Mouse (Mus musculus): ENCODE results near the gene Trpm3. TPM values are rescaled to one million over a fixed set of nuclear protein-coding genes. Genes with fewer than 3 reads are reported as not detected.

Trpm3 gene
- polyA plus RNA-seq, 1 experiment, result 0.30 TPM

DNA sequence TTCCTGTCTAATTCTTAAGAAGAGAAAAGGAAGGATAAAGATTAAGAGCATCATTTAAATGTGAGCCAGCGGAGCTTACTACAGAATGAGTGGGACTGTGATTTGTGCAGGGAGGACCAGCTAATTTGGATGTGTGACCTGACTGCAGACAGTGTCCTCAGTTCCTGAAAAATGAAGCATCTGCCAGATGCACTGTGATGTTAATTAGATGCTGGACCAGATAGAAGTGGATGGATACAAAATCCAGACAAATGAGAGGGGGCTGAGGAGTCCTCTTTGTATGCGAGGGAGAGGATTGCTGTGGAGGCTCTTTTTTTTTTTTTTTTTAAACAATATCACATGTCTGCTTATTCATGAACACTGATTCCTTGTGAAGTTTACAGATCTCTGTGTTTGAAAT lies 83.7 kb downstream of the Trpm3 start:
- H3K36me3 ChIP-seq (ENCODE audit: control insufficient read depth, insufficient read depth, low read length), result no peaks in the 10 kb centered on the region
- 95% methylated on average over 2 of the region's 2 CpGs for WGBS
- no peaks in the 10 kb centered on the region for H3K27me3 ChIP-seq (ENCODE audit: control insufficient read depth, insufficient read depth, low read length)
- no peak overlapping the region for H3K27ac ChIP-seq (ENCODE audit: control insufficient read depth, insufficient read depth, low read length)
- H3K4me1 ChIP-seq (replicated peaks; ENCODE audit: control insufficient read depth, insufficient read depth, low read length), result no peaks in the 10 kb centered on the region
- H3K4me3 ChIP-seq (ENCODE audit: control insufficient read depth, insufficient read depth, low read length), result no peak overlapping the region
- DNase-seq, result no peak
- TF ChIP-seq POLR2A (IDR thresholded peaks at IDR 0.05; ENCODE audit: control insufficient read depth, extremely low read depth, insufficient read depth, low read length, poor library complexity) (no peak), CTCF (IDR thresholded peaks at IDR 0.05; ENCODE audit: borderline replicate concordance, control insufficient read depth, extremely low read depth, insufficient read depth, low read length, poor library complexity) (no peak)

DNA sequence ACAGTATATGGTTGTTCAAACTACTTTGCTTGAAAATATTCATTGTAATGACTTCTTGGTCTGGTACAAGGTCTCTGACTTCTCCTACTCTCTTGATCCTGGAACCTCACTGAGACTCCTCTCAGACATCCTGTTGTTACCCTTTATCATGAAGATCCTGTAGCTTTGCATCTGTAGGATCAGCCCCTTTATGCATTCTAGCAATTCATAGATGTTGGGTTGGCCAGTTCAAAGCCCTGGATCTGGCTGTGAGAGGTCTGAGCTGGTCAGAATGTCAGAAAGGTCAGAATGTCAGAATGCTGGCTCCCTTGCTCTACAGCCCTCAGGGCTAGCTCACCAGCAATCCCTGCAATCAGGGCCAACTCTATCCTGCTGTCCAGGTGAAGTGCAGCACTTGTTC lies 95.3 kb downstream of the Trpm3 start:
- Histone ChIP-seq H3K4me1 (replicated peaks; ENCODE audit: control insufficient read depth, insufficient read depth, low read length) (no peaks in the 10 kb centered on the region), H3K27me3 (ENCODE audit: control insufficient read depth, insufficient read depth, low read length) (no peaks in the 10 kb centered on the region), H3K4me3 (ENCODE audit: control insufficient read depth, insufficient read depth, low read length) (no peak overlapping the region), H3K27ac (ENCODE audit: control insufficient read depth, insufficient read depth, low read length) (no peak overlapping the region), H3K36me3 (ENCODE audit: control insufficient read depth, insufficient read depth, low read length) (no peaks in the 10 kb centered on the region)
- TF ChIP-seq CTCF (IDR thresholded peaks at IDR 0.05; ENCODE audit: borderline replicate concordance, control insufficient read depth, extremely low read depth, insufficient read depth, low read length, poor library complexity) (no peak), POLR2A (IDR thresholded peaks at IDR 0.05; ENCODE audit: control insufficient read depth, extremely low read depth, insufficient read depth, low read length, poor library complexity) (no peak)
- DNase-seq, result no peak

DNA sequence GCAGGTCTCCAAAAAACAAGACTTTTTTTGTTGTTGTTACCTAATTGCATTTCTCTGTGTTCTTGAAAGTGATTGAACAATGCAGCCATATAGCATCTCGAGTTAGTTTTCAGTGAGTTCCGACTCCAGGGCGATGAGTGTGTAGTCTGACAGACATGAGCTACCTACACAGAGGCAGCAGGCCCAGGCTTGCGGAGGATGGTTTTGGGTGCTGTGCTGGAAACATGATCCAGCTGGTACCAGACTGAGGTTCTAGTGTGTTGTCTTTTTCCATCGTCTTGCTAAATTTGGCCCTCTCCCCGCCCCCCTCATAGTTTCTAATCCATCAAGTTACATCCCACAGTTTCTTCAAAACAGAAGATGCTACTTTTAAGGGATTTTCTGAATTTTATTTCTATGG lies 110.2 kb downstream of the Trpm3 start:
- no peaks in the 10 kb centered on the region for H3K27me3 ChIP-seq (ENCODE audit: control insufficient read depth, insufficient read depth, low read length)
- 93% methylated on average over 6 of the region's 6 CpGs for WGBS
- no peaks in the 10 kb centered on the region for H3K36me3 ChIP-seq (ENCODE audit: control insufficient read depth, insufficient read depth, low read length)
- TF ChIP-seq POLR2A (IDR thresholded peaks at IDR 0.05; ENCODE audit: control insufficient read depth, extremely low read depth, insufficient read depth, low read length, poor library complexity) (no peak), CTCF (IDR thresholded peaks at IDR 0.05; ENCODE audit: borderline replicate concordance, control insufficient read depth, extremely low read depth, insufficient read depth, low read length, poor library complexity) (no peak)
- no peak for DNase-seq
- H3K4me3 ChIP-seq (ENCODE audit: control insufficient read depth, insufficient read depth, low read length), result no peak overlapping the region
- H3K4me1 ChIP-seq (replicated peaks; ENCODE audit: control insufficient read depth, insufficient read depth, low read length), result no peaks in the 10 kb centered on the region
- H3K27ac ChIP-seq (ENCODE audit: control insufficient read depth, insufficient read depth, low read length), result no peak overlapping the region

DNA sequence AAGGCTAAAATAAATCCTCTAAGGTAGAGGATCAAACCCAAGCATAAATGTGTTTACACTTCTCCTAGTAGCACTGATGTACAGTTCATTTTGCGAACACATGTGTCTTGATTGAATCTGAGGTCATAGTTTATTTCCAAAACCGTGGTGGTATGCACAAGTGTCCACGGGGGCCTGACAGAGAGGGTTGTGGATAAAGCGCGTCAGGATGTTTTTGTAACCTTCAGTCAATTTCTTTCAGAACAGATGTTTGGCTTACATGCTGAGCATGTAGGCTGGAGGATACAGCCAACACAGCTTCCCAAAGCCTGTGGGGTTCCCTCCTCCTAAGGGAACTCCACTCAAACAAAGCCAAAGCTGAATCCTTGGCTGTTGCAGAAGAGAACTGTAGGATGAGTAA lies 134.1 kb downstream of the Trpm3 start:
- no peak for TF ChIP-seq CTCF (IDR thresholded peaks at IDR 0.05; ENCODE audit: borderline replicate concordance, control insufficient read depth, extremely low read depth, insufficient read depth, low read length, poor library complexity)
- TF ChIP-seq POLR2A (IDR thresholded peaks at IDR 0.05; ENCODE audit: control insufficient read depth, extremely low read depth, insufficient read depth, low read length, poor library complexity), result no peak
- H3K27me3 ChIP-seq (ENCODE audit: control insufficient read depth, insufficient read depth, low read length), result no peaks in the 10 kb centered on the region
- H3K4me1 ChIP-seq (replicated peaks; ENCODE audit: control insufficient read depth, insufficient read depth, low read length), result no peaks in the 10 kb centered on the region
- WGBS, result 89% methylated on average over 5 of the region's 5 CpGs
- no peak for DNase-seq
- no peak overlapping the region for H3K27ac ChIP-seq (ENCODE audit: control insufficient read depth, insufficient read depth, low read length)
- H3K36me3 ChIP-seq (ENCODE audit: control insufficient read depth, insufficient read depth, low read length), result no peaks in the 10 kb centered on the region
- H3K4me3 ChIP-seq (ENCODE audit: control insufficient read depth, insufficient read depth, low read length), result no peak overlapping the region

DNA sequence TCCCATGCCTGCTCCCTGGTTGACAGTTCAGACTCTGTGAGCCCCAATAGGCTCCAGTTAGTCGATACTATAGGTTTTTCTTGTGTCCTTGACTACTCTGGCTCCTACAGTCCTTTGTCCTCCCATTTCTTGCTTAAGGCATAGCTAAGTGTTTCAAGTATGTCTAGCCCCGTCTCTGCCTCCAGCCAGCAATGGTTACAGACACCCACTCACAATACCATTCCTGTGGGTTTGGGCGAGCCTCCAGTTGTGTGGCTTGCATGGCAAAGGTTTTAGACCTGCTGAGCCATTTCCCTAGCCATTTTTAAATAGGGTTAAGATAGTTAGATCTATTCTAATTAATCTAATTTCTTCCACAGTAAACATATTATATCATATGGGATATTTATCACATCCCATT lies 145.8 kb downstream of the Trpm3 start:
- H3K27me3 ChIP-seq (ENCODE audit: control insufficient read depth, insufficient read depth, low read length), result no peaks in the 10 kb centered on the region
- TF ChIP-seq POLR2A (IDR thresholded peaks at IDR 0.05; ENCODE audit: control insufficient read depth, extremely low read depth, insufficient read depth, low read length, poor library complexity) (no peak), CTCF (IDR thresholded peaks at IDR 0.05; ENCODE audit: borderline replicate concordance, control insufficient read depth, extremely low read depth, insufficient read depth, low read length, poor library complexity) (no peak)
- no peak for DNase-seq
- H3K27ac ChIP-seq (ENCODE audit: control insufficient read depth, insufficient read depth, low read length), result no peak overlapping the region
- 75% methylated on average over 3 of the region's 3 CpGs for WGBS
- H3K4me1 ChIP-seq (replicated peaks; ENCODE audit: control insufficient read depth, insufficient read depth, low read length), result no peaks in the 10 kb centered on the region
- no peak overlapping the region for H3K4me3 ChIP-seq (ENCODE audit: control insufficient read depth, insufficient read depth, low read length)
- H3K36me3 ChIP-seq (ENCODE audit: control insufficient read depth, insufficient read depth, low read length), result no peaks in the 10 kb centered on the region

DNA sequence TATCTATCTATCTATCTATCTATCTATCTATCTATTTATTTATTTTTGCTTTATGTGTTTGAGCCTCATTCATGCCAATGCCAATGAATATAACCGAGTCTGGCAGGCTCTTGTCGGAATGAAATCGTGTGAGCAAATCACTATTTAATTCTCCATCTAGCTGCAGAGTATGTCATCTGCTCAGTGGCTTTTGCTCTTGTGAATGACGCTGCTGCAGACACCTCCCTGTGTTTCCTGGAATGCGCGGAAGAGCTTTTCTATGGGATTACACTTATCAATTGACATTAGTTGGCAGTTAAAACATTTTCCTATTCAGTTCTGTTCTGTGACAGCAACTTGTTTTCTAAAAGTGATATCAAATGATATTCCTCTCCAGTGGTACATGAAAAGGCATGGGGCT lies 153.8 kb downstream of the Trpm3 start:
- Histone ChIP-seq H3K4me1 (replicated peaks; ENCODE audit: control insufficient read depth, insufficient read depth, low read length) (no peaks in the 10 kb centered on the region), H3K4me3 (ENCODE audit: control insufficient read depth, insufficient read depth, low read length) (no peak overlapping the region), H3K36me3 (ENCODE audit: control insufficient read depth, insufficient read depth, low read length) (no peaks in the 10 kb centered on the region), H3K27me3 (ENCODE audit: control insufficient read depth, insufficient read depth, low read length) (no peaks in the 10 kb centered on the region), H3K27ac (ENCODE audit: control insufficient read depth, insufficient read depth, low read length) (no peak overlapping the region)
- DNase-seq, result no peak
- TF ChIP-seq POLR2A (IDR thresholded peaks at IDR 0.05; ENCODE audit: control insufficient read depth, extremely low read depth, insufficient read depth, low read length, poor library complexity) (no peak), CTCF (IDR thresholded peaks at IDR 0.05; ENCODE audit: borderline replicate concordance, control insufficient read depth, extremely low read depth, insufficient read depth, low read length, poor library complexity) (no peak)
- WGBS, result 91% methylated on average over 6 of the region's 6 CpGs

DNA sequence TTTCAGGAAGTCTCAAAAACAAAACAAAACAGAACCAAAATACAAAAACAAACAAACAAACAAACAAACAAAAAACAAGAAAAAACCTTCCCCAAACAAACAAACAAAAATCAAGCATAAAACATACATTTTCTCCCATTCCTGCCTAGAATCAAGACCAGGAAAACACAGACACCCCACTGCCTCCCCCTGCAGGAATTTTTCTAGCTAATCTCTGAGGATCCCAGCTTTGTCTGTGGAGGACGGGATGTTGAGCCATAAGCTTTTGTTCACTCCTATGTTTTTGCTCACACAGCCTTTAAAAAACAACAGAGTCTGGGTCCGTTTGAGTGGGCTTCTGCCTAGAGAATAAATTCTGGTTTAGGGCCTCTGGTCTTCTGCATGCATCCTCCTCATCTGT lies 162.1 kb downstream of the Trpm3 start:
- TF ChIP-seq CTCF (IDR thresholded peaks at IDR 0.05; ENCODE audit: borderline replicate concordance, control insufficient read depth, extremely low read depth, insufficient read depth, low read length, poor library complexity), result no peak
- TF ChIP-seq POLR2A (IDR thresholded peaks at IDR 0.05; ENCODE audit: control insufficient read depth, extremely low read depth, insufficient read depth, low read length, poor library complexity), result no peak
- Histone ChIP-seq H3K4me3 (ENCODE audit: control insufficient read depth, insufficient read depth, low read length) (no peak overlapping the region), H3K27me3 (ENCODE audit: control insufficient read depth, insufficient read depth, low read length) (no peaks in the 10 kb centered on the region), H3K4me1 (replicated peaks; ENCODE audit: control insufficient read depth, insufficient read depth, low read length) (no peaks in the 10 kb centered on the region), H3K36me3 (ENCODE audit: control insufficient read depth, insufficient read depth, low read length) (no peaks in the 10 kb centered on the region), H3K27ac (ENCODE audit: control insufficient read depth, insufficient read depth, low read length) (no peak overlapping the region)
- no peak for DNase-seq
- WGBS, result 96% methylated on average over 2 of the region's 2 CpGs
